Mouse (Mus musculus): ENCODE measurements at regions not wholly inside any gene's neighbourhood (a gene's known extent, or its start where the extent isn't known, plus 50 kb on each side); places are given as distances from the start of the nearest gene placed in this dataset.
"Not testable (repeated sequence)": the region's sequence is repeated elsewhere in the genome, so short reads cannot be mapped to it uniquely, and the experiment has no call there.

DNA sequence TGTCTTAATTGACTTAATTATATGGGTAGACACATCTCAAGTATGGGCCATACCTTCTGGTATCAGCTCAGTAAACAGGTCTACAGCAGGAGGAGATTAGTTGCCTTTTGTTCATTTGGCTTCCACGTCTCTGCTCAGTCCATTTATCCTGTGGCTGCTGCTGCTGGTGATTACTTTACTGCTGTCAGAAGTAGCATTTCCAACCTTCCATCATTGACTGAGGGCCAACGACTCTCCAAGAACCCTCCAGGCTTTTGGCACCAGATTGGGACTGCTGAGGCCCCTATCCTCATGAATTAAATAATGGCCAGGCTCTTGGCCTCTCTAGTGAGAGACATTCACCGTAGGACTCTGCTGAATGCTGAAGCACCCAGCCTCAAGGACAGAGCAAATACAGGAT is 303.0 kb downstream of the Gm11232 start:
- no peaks in the 10 kb centered on the region for H3K36me3 ChIP-seq (ENCODE audit: control insufficient read depth)
- no peak overlapping the region for H3K4me3 ChIP-seq (replicated peaks)
- no peaks in the 10 kb centered on the region for H3K27me3 ChIP-seq (ENCODE audit: control insufficient read depth)
- H3K9me3 ChIP-seq (ENCODE audit: control insufficient read depth, low read length), result peaks cover 6% of the 10 kb centered on the region; the same call in 1 of the 2 replicates
- no peaks in the 10 kb centered on the region for H3K4me1 ChIP-seq (ENCODE audit: control insufficient read depth)
- TF ChIP-seq GATA1 (IDR thresholded peaks at IDR 0.05; ENCODE audit: low read length) (no peak), TAL1 (IDR thresholded peaks at IDR 0.05; ENCODE audit: low read length) (no peak)

DNA sequence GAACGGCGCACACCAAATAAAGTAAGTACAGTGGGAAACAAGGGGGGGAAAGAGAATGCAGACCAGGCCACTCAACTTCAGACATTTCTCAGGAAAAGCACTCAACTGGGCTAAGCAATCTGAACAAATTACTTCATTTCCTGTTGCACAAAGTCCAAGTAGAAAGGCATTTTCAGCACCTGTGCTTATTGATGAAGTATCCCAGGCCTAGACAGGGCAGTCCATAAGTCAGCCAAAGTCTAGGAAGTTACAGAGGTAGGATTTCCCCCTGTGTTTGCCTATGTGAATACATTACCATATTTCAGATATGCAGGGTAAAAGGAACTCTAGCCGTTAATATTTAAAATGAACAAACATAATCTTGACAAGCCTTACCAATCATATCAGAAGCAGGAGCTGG is 304.3 kb downstream of the Gm11232 start:
- Histone ChIP-seq H3K27me3 (ENCODE audit: control insufficient read depth) (no peaks in the 10 kb centered on the region), H3K4me3 (replicated peaks) (no peak overlapping the region), H3K36me3 (ENCODE audit: control insufficient read depth) (no peaks in the 10 kb centered on the region), H3K4me1 (ENCODE audit: control insufficient read depth) (no peaks in the 10 kb centered on the region), H3K9me3 (ENCODE audit: control insufficient read depth, low read length) (peaks cover 6% of the 10 kb centered on the region; the same call in 1 of the 2 replicates)
- TF ChIP-seq GATA1 (IDR thresholded peaks at IDR 0.05; ENCODE audit: low read length) (no peak), TAL1 (IDR thresholded peaks at IDR 0.05; ENCODE audit: low read length) (no peak)

DNA sequence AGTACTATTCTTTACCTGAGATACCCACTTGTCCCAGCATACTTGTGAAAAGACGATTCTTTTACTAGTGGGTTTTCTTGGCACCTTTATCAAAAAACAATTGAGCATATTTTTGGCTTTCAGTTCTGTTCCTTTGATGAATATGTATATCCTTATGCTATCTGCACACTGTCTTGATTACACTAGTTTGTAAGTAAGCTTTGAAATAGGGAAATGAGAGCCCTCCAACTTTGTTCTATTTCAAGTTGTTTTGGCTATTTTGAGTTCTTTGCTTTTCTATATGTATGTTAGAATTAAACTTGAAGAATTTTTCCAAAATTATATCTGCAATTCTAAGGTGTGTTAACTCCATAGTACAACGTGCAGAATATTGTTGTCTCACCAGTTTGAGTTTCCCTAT is 311.3 kb downstream of the Gm11232 start:
- no peak for TF ChIP-seq GATA1 (IDR thresholded peaks at IDR 0.05; ENCODE audit: low read length)
- no peak for TF ChIP-seq TAL1 (IDR thresholded peaks at IDR 0.05; ENCODE audit: low read length)
- 0 out of 2 replicates have a peak, but pooled peaks cover 2% of the 10 kb centered on the region for H3K9me3 ChIP-seq (ENCODE audit: control insufficient read depth, low read length)

DNA sequence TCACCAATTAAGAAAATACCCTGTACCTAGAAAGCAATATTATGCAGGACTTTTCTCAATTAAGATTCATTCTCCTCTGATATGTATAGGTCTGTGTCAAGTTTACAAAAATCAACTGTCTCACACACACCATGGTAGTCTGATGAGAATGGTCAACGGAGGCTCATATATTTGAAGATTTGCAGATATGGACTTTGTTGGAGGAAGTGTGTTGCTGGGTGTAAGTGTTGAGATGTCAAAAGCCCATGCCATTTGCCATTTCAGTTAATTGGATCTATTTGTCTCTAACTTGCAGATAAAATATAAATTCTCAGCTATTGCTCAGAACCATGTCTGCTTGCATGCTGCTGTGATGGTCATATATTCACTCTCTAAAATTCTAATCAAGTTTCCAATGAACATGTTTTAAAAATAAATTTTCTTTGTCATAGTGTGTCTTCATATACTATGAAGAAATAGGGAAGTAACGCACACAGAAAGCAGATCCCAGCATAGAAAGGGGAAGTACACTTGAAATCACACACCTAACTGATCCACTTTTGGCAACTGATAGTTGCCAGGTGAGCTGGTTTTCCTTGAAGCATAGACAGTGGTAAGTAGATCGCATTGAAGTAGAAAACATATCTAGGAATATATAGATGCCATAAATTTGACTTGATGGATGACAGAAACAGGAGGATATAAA is 326.4 kb downstream of the Gm11232 start:
- no peaks in the 10 kb centered on the region for H3K27me3 ChIP-seq (ENCODE audit: control insufficient read depth)

More for the DNA sequence above, 311.3 kb downstream of the Gm11232 start:
- Histone ChIP-seq H3K36me3 (ENCODE audit: control insufficient read depth) (no peaks in the 10 kb centered on the region), H3K4me1 (ENCODE audit: control insufficient read depth) (no peaks in the 10 kb centered on the region), H3K27me3 (ENCODE audit: control insufficient read depth) (no peaks in the 10 kb centered on the region), H3K4me3 (replicated peaks) (no peak overlapping the region)

DNA sequence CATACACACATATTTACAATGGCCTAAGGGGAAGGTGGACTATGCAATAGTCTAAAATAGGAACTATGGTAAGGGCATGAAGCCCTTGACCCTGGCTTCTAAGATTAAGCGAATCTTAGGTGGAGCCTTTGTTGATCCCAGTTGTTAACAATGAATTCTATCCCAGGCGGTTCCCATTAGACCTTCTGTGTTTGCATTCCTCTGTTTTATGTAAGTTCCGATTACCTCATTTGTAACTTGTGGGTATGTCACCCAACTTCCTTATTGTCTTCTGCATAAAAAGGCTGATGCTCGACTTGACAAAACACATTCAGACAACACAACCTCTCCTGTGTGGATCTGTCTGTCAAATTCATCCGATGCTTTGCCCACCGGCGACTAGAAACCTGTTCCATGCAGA is 335.6 kb downstream of the Gm11232 start:
- H3K27me3 ChIP-seq (ENCODE audit: control insufficient read depth); H3K4me3 ChIP-seq (replicated peaks); H3K9me3 ChIP-seq (ENCODE audit: control insufficient read depth, low read length); H3K4me1 ChIP-seq (ENCODE audit: control insufficient read depth); H3K36me3 ChIP-seq (ENCODE audit: control insufficient read depth): not testable (repeated sequence)

More for the DNA sequence above, 326.4 kb downstream of the Gm11232 start:
- Histone ChIP-seq H3K4me3 (replicated peaks) (no peak overlapping the region), H3K4me1 (ENCODE audit: control insufficient read depth) (no peaks in the 10 kb centered on the region), H3K9me3 (ENCODE audit: control insufficient read depth, low read length) (peaks cover 4% of the 10 kb centered on the region; the same call in 1 of the 2 replicates), H3K36me3 (ENCODE audit: control insufficient read depth) (no peaks in the 10 kb centered on the region)
- TF ChIP-seq GATA1 (IDR thresholded peaks at IDR 0.05; ENCODE audit: low read length) (no peak), TAL1 (IDR thresholded peaks at IDR 0.05; ENCODE audit: low read length) (no peak)

DNA sequence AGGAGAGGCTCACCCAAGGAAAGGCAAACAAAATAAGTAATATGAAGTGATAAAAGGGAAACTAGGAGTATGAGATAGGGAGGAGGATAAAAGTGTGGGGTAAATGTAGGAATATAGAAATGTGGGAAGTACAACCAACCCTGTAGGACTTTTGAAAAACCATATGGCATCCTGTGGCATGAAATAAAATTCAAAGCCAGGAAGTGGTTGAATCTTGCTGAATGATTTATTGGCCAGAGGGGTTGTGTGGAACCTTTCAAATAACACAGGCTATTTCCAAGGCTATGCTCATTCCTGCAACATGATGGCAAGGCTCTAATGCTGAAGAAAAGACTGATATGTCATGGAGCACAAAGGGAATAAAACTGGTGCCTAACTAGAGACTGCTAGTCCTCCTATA is 347.9 kb downstream of the Gm11232 start:
- no peaks in the 10 kb centered on the region for H3K27me3 ChIP-seq (ENCODE audit: control insufficient read depth)
- H3K9me3 ChIP-seq (ENCODE audit: control insufficient read depth, low read length), result no peaks in the 10 kb centered on the region
- H3K36me3 ChIP-seq (ENCODE audit: control insufficient read depth), result no peaks in the 10 kb centered on the region
- H3K4me1 ChIP-seq (ENCODE audit: control insufficient read depth), result no peaks in the 10 kb centered on the region
- TF ChIP-seq GATA1 (IDR thresholded peaks at IDR 0.05; ENCODE audit: low read length), result no peak
- TF ChIP-seq TAL1 (IDR thresholded peaks at IDR 0.05; ENCODE audit: low read length), result no peak
- no peak overlapping the region for H3K4me3 ChIP-seq (replicated peaks)

DNA sequence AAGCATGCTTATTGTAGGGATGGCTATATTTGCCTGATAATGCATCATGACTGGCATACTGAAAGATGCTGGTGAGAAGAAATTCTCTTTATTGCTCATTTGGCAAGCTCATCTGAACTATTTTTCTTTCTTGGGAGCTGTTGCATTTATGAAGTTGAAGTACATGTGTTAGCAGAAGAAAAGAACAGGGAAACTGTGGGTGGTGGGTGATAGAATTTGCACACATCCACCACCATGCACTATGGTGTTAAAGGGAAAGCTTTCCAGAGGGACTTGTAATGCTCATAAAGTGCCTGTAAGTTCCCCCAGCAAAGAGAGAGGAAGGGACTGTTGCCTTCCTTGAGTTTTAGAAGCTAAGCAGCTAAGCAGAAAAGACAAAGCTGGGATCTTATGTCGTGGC is 367.3 kb downstream of the Gm11232 start:
- no peaks in the 10 kb centered on the region for H3K36me3 ChIP-seq (ENCODE audit: control insufficient read depth)
- no peaks in the 10 kb centered on the region for H3K27me3 ChIP-seq (ENCODE audit: control insufficient read depth)
- no peaks in the 10 kb centered on the region for H3K4me1 ChIP-seq (ENCODE audit: control insufficient read depth)
- TF ChIP-seq TAL1 (IDR thresholded peaks at IDR 0.05; ENCODE audit: low read length) (no peak), GATA1 (IDR thresholded peaks at IDR 0.05; ENCODE audit: low read length) (no peak)
- H3K9me3 ChIP-seq (ENCODE audit: control insufficient read depth, low read length), result no peaks in the 10 kb centered on the region; the same call in 1 of the 2 replicates
- H3K4me3 ChIP-seq (replicated peaks), result no peak overlapping the region

DNA sequence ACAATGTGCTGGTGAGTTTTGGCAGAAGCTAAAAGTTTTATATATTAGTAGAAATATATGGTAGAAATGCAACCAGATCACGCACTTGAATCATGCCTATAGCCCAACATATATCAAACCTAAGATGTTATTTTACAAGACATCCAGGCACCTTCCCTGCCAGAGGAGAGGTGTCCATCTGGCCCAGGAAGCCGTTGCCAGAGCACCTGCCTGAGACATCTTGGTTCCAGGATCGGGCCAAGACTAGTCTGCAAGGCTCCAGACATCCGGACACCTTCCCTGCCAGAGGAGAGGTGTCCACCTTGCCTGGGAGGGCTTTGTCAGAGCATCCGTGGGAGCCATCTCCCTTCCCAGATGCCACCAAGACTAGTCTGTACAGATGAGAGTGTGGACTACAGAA is 388.5 kb downstream of the Gm11232 start:
- Histone ChIP-seq H3K4me1 (ENCODE audit: control insufficient read depth) (no peaks in the 10 kb centered on the region), H3K27me3 (ENCODE audit: control insufficient read depth) (no peaks in the 10 kb centered on the region), H3K36me3 (ENCODE audit: control insufficient read depth) (no peaks in the 10 kb centered on the region), H3K9me3 (ENCODE audit: control insufficient read depth, low read length) (peaks cover 6% of the 10 kb centered on the region), H3K4me3 (replicated peaks) (no peak overlapping the region)
- TF ChIP-seq GATA1 (IDR thresholded peaks at IDR 0.05; ENCODE audit: low read length) (no peak), TAL1 (IDR thresholded peaks at IDR 0.05; ENCODE audit: low read length) (no peak)

GRCm38 (mm10) chr4:71363761-71364160 is 394.0 kb downstream of the Gm11232 start:
- H3K9me3 ChIP-seq (ENCODE audit: control insufficient read depth, low read length), result 0 out of 2 replicates have a peak, but pooled peaks cover 3% of the 10 kb centered on the region
- H3K27me3 ChIP-seq (ENCODE audit: control insufficient read depth), result no peaks in the 10 kb centered on the region
- H3K36me3 ChIP-seq (ENCODE audit: control insufficient read depth), result no peaks in the 10 kb centered on the region
- no peaks in the 10 kb centered on the region for H3K4me1 ChIP-seq (ENCODE audit: control insufficient read depth)
- TF ChIP-seq TAL1 (IDR thresholded peaks at IDR 0.05; ENCODE audit: low read length) (no peak), GATA1 (IDR thresholded peaks at IDR 0.05; ENCODE audit: low read length) (no peak)
- no peak overlapping the region for H3K4me3 ChIP-seq (replicated peaks)

DNA sequence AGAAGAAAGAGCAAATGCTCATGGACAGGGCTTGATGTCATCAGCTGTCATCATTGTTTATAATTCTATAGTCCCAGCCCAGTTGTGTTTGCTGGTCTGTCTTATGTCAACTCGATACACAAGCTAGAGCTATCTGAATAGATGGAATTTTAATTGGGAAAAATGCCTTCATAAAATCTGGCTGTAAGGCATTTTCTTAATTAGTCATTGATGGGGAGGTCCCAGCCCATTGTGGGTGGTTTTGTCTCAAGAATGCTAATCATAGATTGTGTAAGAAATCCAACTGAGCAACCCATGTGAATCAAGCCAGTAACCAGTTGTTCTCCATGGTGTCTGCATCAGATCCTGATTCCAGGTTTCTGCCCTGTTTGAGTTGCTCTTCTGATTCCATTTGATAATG is 400.1 kb downstream of the Gm11232 start:
- no peaks in the 10 kb centered on the region for H3K27me3 ChIP-seq (ENCODE audit: control insufficient read depth)
- no peaks in the 10 kb centered on the region for H3K4me1 ChIP-seq (ENCODE audit: control insufficient read depth)
- no peak for TF ChIP-seq TAL1 (IDR thresholded peaks at IDR 0.05; ENCODE audit: low read length)
- no peak for TF ChIP-seq GATA1 (IDR thresholded peaks at IDR 0.05; ENCODE audit: low read length)
- H3K4me3 ChIP-seq (replicated peaks), result no peak overlapping the region
- no peaks in the 10 kb centered on the region for H3K36me3 ChIP-seq (ENCODE audit: control insufficient read depth)
- 0 out of 2 replicates have a peak, but pooled peaks cover under 1% of the 10 kb centered on the region for H3K9me3 ChIP-seq (ENCODE audit: control insufficient read depth, low read length)
